Mouse (Mus musculus) sigmoid colon, adult 10 weeks (tissue): ENCODE data around the gene Dnajb14. TPM values are rescaled to one million over a fixed set of nuclear protein-coding genes. Genes with fewer than 3 reads are reported as not detected.

ENCODE experiments used
- polyA plus RNA-seq: library from polyadenylated mRNA; stranded (reverse); fragments of 350-450 nt; fragmentation: Illumina TruSeq; extraction: RNeasy Lipid Tissue Mini Kit (QIAGEN cat#74804); gene quantifications from one replicate; pipeline ENCODE4 v1.2.3, GENCODE M21; 2014; ENCODE audit warnings: low read depth, low replicate concordance

Gene Dnajb14
- 32.0 TPM for polyA plus RNA-seq

GRCm38 (mm10) chr3:137867437-137868093, at the start of gene Dnajb14:
Gene Dnajb14 (plus strand): TSS chr3:137867675.

GRCm38 (mm10) chr3:137864124-137864987, 3.1 kb upstream of the Dnajb14 start, which contains the start of gene H2afz:
Gene H2afz (plus strand): TSS chr3:137864487.

GRCm38 (mm10) chr3:137918172-137918931, 50.9 kb downstream of the Dnajb14 start, which contains the start of gene Lamtor3:
Gene Lamtor3 (plus strand): TSS chr3:137918506.

Other genes with a start within 250 kb of the Dnajb14 start
- gene Ddit4l, start 246.1 kb upstream of the Dnajb14 start, polyA plus RNA-seq: 3.0 TPM
- gene Gm21962, start 196.2 kb upstream of the Dnajb14 start, polyA plus RNA-seq: not detected
- gene H2afz, start 3.2 kb upstream of the Dnajb14 start, polyA plus RNA-seq: 528 TPM
- 79.6 TPM for gene Lamtor3, start 50.8 kb downstream of the Dnajb14 start, polyA plus RNA-seq
- gene Dapp1, start 113.9 kb downstream of the Dnajb14 start, polyA plus RNA-seq: 12.2 TPM
- 0.16 TPM for gene 1110002E22Rik, start 197.4 kb downstream of the Dnajb14 start, polyA plus RNA-seq
- not detected for gene Gm5105, start 199.7 kb downstream of the Dnajb14 start, polyA plus RNA-seq